Mouse (Mus musculus): ENCODE data around the gene Kri1. TPM values are rescaled to one million over a fixed set of nuclear protein-coding genes. Genes with fewer than 3 reads are reported as not detected.
"Not testable (repeated sequence)": the region's sequence is repeated elsewhere in the genome, so short reads cannot be mapped to it uniquely, and the experiment has no call there.

Kri1 gene
- polyA plus RNA-seq, 1 experiment from 2014 or later, result 16.3 TPM

DNA sequence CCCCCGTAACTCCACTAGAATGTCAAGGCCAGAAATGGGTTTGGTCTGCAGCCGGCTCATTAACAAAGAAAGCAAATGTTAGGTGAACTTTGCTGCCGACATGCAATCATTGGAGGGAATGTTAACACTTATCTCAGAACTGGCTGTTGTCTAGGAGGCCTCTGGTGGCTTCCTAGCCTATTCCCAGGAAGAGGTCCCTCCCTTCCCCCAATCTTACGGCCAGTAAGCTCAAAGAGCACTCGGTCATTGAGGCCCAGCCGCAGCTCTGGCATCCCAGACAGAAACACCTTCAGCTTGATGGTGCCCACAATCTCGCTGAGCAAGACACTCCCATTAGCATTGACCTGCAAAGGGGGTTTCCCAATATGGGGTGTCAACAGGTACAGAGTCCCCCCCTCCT lies 17.3 kb upstream of the Kri1 start:
- Histone ChIP-seq H3K9ac (ENCODE audit: low read length) (no peak overlapping the region), H3K4me2 (no peak overlapping the region)
- WGBS, result 91% methylated on average over 7 of the region's 7 CpGs

DNA sequence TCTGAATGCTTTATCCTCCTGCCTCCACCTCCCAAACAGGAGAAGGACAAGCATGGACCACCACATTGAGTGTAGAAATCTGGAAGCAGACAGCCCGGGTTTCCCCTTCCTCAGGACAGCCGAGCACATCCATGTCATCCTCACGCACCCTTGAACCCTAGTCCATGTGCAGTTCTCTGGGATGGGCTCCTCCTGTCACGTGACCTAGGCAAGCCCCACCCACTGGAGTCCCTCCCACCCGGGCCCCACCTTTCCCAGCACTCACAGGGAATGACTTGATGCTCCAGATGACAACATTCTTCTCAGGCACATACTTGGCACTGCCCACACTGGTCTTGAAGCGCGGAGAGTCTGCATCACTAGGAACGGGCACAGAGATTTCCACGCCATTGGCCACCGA lies 11.2 kb upstream of the Kri1 start:
- no peak for ATAC-seq (ENCODE audit: low FRiP score)
- 85% methylated on average over 10 of the region's 10 CpGs for WGBS

More for the DNA sequence above, 17.3 kb upstream of the Kri1 start:
- no peaks in the 10 kb centered on the region for H3K27me3 ChIP-seq (ENCODE audit: control insufficient read depth, insufficient read depth, low read length)
- no peak for DNase-seq (ENCODE audit: low spot score, missing footprints)
- ATAC-seq (ENCODE audit: low FRiP score), result no peak
- H3K4me3 ChIP-seq (ENCODE audit: low read depth, low read length), result no peak overlapping the region
- H3K4me1 ChIP-seq (ENCODE audit: control insufficient read depth, insufficient read depth, low read length), result no peaks in the 10 kb centered on the region
- no peaks in the 10 kb centered on the region for H3K36me3 ChIP-seq (ENCODE audit: control insufficient read depth, insufficient read depth, low read length)
- no peak overlapping the region for H3K27ac ChIP-seq (ENCODE audit: low read depth, low read length)
- H3K9me3 ChIP-seq (ENCODE audit: control insufficient read depth, low read length), result no peaks in the 10 kb centered on the region

DNA sequence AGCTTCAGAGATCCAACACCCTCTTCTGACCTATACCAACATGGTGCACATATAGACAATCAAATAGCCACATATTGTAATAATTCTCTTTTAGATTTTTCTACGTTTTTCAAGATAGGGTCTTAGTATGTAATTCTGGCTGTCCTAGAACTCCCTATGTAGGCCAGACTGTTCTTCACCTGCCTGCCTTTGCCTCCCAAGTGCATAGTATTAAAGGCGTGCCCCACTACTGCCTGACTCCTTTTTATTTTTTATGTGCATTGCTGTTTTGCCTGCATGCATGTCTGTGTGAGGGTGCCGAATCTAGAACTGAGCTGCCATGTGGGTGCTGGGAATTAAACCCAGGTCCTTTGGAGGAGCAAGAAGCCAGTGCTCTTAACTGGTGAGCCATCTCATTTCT lies 4.5 kb upstream of the Kri1 start:
- no peak overlapping the region for H3K27ac ChIP-seq (ENCODE audit: low read depth, low read length)
- H3K4me2 ChIP-seq, result no peak overlapping the region; the same call in 1 of the 2 replicates

More for the DNA sequence above, 11.2 kb upstream of the Kri1 start:
- no peak overlapping the region for H3K4me3 ChIP-seq (ENCODE audit: low read depth, low read length)
- H3K4me2 ChIP-seq, result no peak overlapping the region
- H3K36me3 ChIP-seq (ENCODE audit: control insufficient read depth, insufficient read depth, low read length), result no peaks in the 10 kb centered on the region
- no peak for DNase-seq (ENCODE audit: low spot score, missing footprints)
- H3K27me3 ChIP-seq (ENCODE audit: control insufficient read depth, insufficient read depth, low read length), result no peaks in the 10 kb centered on the region
- H3K9me3 ChIP-seq (ENCODE audit: control insufficient read depth, low read length), result no peaks in the 10 kb centered on the region
- no peaks in the 10 kb centered on the region for H3K4me1 ChIP-seq (ENCODE audit: control insufficient read depth, insufficient read depth, low read length)
- no peak overlapping the region for H3K9ac ChIP-seq (ENCODE audit: low read length)
- H3K27ac ChIP-seq (ENCODE audit: low read depth, low read length), result no peak overlapping the region

DNA sequence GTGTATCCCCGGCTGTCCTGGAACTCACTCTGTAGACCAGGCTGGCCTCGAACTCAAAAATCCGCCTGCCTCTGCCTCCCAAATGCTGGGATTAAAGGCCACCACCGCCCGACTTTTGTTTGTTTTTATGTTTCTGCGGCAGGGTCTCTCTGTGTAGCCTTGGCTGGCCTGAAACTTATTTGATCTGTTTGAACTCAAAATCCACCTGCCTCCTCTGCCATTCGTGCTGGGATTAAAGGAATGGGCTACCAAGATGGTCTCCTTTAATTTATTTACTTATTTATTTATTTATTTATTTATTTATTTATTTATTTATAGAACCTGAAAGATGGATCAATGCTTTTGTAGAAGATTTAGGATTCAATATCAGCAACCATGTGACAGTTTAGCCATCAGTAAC lies 4.1 kb upstream of the Kri1 start:
- not testable (repeated sequence) for H3K27me3 ChIP-seq (ENCODE audit: control insufficient read depth, insufficient read depth, low read length); ATAC-seq (ENCODE audit: low FRiP score); H3K36me3 ChIP-seq (ENCODE audit: control insufficient read depth, insufficient read depth, low read length); DNase-seq (ENCODE audit: low spot score, missing footprints); H3K9me3 ChIP-seq (ENCODE audit: control insufficient read depth, low read length)
- Histone ChIP-seq H3K4me1 (ENCODE audit: control insufficient read depth, insufficient read depth, low read length) (peaks cover 26% of the 10 kb centered on the region), H3K9ac (ENCODE audit: low read length) (peak overlapping the region; percentile 58), H3K4me2 (peak overlapping the region; percentile 40), H3K4me3 (ENCODE audit: low read depth, low read length) (peak overlapping the region; percentile 71), H3K27ac (ENCODE audit: low read depth, low read length) (peak overlapping the region; percentile 81)
- WGBS, result 24% methylated on average over 7 of the region's 7 CpGs

More for the DNA sequence above, 4.5 kb upstream of the Kri1 start:
- Histone ChIP-seq H3K36me3 (ENCODE audit: control insufficient read depth, insufficient read depth, low read length) (no peaks in the 10 kb centered on the region; the same call in 1 of the 2 replicates), H3K9ac (ENCODE audit: low read length) (no peak overlapping the region; the same call in 1 of the 2 replicates), H3K4me3 (ENCODE audit: low read depth, low read length) (no peak overlapping the region), H3K4me1 (ENCODE audit: control insufficient read depth, insufficient read depth, low read length) (peaks cover 22% of the 10 kb centered on the region), H3K9me3 (ENCODE audit: control insufficient read depth, low read length) (no peaks in the 10 kb centered on the region), H3K27me3 (ENCODE audit: control insufficient read depth, insufficient read depth, low read length) (no peaks in the 10 kb centered on the region)
- ATAC-seq (ENCODE audit: low FRiP score) (no peak), DNase-seq (ENCODE audit: low spot score, missing footprints) (no peak)
- WGBS, result 84% methylated on average over 3 of the region's 3 CpGs

DNA sequence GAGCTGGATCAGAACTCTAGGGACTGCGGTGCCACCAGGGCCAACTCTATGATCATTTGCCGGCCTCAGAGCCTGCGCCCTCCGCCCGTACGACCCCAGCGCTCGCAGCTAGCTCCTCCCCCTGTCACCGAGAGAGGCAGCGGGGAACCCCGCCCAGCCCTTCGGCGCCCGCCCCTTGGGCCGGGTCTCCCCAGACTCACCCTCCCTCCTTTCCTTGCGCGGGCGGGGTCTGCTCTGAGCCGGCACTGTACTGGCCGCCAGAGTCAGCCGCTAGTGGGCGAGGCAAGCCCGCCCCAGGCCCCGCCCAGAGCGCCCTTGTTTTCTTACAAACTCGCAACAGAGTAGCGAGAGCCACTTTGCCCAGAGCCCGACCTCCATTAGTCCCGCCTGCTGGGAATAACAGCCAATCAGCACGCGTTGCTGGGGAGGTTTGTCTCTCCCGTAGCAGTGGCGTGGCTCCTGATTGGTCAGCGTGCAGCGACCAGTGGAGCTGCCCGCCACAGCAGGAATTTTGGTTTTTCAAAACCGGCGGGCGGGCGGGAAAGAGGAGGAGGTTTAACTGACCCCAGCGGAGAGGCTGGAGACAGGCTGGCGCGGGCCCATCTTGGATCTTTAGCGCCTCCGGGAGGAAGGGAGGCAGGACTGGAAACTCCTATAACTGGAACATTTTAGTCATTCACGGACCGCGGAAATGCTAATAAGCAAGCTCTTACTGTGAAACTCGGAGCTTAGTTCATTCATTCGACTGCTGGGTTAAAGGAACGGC lies 3.4 kb upstream of the Kri1 start, which contains the start of gene Cdkn2d:
Gene Cdkn2d, minus strand, starts transcription at position 386 of the 766 bp plus-strand sequence.
- H3K9ac ChIP-seq (ENCODE audit: low read length), result peak within 1 kb of the TSS; percentile 73
- under 1% methylated on average over 51 of the region's 51 CpGs for WGBS
- H3K27ac ChIP-seq (ENCODE audit: low read depth, low read length), result peak within 1 kb of the TSS; percentile 81
- DNase-seq (ENCODE audit: low spot score, missing footprints), result peak; percentile 100
- peaks cover 30% of the 10 kb centered on the region for H3K4me1 ChIP-seq (ENCODE audit: control insufficient read depth, insufficient read depth, low read length)
- no peaks in the 10 kb centered on the region for H3K27me3 ChIP-seq (ENCODE audit: control insufficient read depth, insufficient read depth, low read length)
- H3K4me2 ChIP-seq, result peak within 1 kb of the TSS; percentile 54
- peak within 1 kb of the TSS; percentile 71 for H3K4me3 ChIP-seq (ENCODE audit: low read depth, low read length)
- no peaks in the 10 kb centered on the region for H3K9me3 ChIP-seq (ENCODE audit: control insufficient read depth, low read length)
- peak; percentile 96 for ATAC-seq (ENCODE audit: low FRiP score)
- no peaks in the 10 kb centered on the region; the same call in 1 of the 2 replicates for H3K36me3 ChIP-seq (ENCODE audit: control insufficient read depth, insufficient read depth, low read length)

DNA sequence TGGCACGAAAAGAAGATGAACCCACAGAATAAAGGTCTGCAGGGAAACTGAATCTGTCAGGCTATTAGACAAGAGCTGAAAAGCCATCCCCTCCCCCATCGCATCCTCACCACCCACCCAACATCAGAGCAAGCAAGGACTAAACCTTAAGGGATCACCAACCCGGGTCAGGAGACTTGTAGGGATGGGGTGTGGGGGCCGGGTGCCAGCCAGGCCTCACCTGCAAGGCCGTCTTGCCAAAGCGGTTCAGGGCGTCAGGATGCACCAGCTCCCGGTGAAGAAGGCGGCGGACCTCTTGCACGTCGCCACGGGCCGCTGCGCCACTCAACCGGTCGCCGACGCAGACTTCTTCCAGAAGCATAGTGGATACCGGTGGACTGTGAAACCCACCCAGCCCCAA lies 2.8 kb upstream of the Kri1 start:
- under 1% methylated on average over 20 of the region's 20 CpGs for WGBS
- DNase-seq (ENCODE audit: low spot score, missing footprints), result no peak
- Histone ChIP-seq H3K27ac (ENCODE audit: low read depth, low read length) (peak overlapping the region; percentile 62), H3K4me2 (peak overlapping the region; percentile 54), H3K4me1 (ENCODE audit: control insufficient read depth, insufficient read depth, low read length) (peaks cover 30% of the 10 kb centered on the region), H3K4me3 (ENCODE audit: low read depth, low read length) (peak overlapping the region; percentile 71), H3K9me3 (ENCODE audit: control insufficient read depth, low read length) (no peaks in the 10 kb centered on the region), H3K36me3 (ENCODE audit: control insufficient read depth, insufficient read depth, low read length) (no peaks in the 10 kb centered on the region; the same call in 1 of the 2 replicates), H3K27me3 (ENCODE audit: control insufficient read depth, insufficient read depth, low read length) (no peaks in the 10 kb centered on the region), H3K9ac (ENCODE audit: low read length) (peak overlapping the region; percentile 73)
- ATAC-seq (ENCODE audit: low FRiP score), result no peak

DNA sequence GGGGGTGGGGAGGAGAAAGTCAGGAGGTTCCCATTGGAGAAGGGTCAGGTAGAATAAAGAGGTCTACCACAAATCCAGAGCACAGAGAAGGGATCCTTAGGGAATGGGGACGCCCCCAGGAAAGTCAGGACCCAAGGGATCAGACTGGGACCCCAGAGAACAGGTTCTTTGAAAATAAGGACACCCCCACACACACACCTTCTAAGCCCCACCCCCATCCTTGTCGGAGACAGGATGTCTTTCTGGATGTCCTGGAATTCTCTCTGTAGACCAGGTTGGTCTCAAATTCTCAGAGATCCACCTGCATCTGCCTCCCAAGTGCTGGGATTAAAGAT lies 1.5 kb upstream of the Kri1 start:
- Histone ChIP-seq H3K36me3 (ENCODE audit: control insufficient read depth, insufficient read depth, low read length) (peaks cover under 1% of the 10 kb centered on the region; the same call in 1 of the 2 replicates), H3K4me3 (ENCODE audit: low read depth, low read length) (peak overlapping the region; percentile 5; the same call in 1 of the 2 replicates), H3K9ac (ENCODE audit: low read length) (no peak overlapping the region), H3K27ac (ENCODE audit: low read depth, low read length) (no peak overlapping the region), H3K4me2 (peak overlapping the region; percentile 54), H3K9me3 (ENCODE audit: control insufficient read depth, low read length) (no peaks in the 10 kb centered on the region), H3K4me1 (ENCODE audit: control insufficient read depth, insufficient read depth, low read length) (peaks cover 30% of the 10 kb centered on the region), H3K27me3 (ENCODE audit: control insufficient read depth, insufficient read depth, low read length) (no peaks in the 10 kb centered on the region)
- no peak for DNase-seq (ENCODE audit: low spot score, missing footprints)
- WGBS, result 89% methylated on average over 2 of the region's 2 CpGs
- ATAC-seq (ENCODE audit: low FRiP score), result no peak

DNA sequence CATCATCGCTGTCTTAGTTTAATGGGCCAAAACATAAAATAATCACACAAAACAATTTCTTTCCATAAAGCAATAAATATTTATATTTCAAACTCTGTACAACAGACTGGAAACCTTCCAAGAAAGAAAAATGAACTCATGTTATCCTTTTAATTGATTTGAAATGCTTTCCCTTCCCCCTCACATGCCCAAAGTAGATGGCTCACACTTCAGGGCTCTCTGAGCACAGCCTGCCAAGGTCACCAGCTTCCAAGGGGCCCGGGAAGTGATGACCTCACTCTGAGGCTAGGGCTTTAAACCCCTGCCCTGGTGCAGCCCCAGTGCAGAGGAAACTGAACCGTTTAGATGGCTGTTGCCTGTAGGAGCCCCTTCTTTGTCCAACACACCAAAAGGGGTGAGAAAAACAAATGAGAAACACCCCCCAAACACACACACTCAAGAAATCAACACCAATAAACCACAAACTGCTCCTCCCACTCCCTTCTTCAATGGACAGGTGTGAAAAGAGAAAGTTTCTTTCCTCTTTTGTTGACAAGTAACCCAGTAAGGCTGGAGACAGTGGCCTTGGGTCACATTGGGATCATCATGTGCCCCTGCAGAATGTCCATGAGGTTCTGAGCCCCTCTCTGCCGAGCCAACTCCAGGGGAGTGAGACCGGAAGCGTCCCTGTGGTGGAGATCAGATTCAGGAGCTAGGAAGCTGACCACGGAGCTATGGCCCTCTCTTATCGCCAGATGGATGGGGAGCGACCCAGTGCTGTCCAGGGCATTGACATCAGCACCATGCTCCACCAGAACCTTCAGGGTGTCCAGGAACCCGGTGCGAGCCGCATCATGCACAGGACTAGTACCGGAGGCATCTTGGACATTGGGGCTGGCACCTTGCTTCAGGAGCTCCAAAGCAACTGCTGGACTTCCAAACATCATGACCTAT lies 901 bp upstream of the Kri1 start:
- ATAC-seq (ENCODE audit: low FRiP score), result no peak
- H3K4me3 ChIP-seq (ENCODE audit: low read depth, low read length), result peak overlapping the region; percentile 83
- H3K27me3 ChIP-seq (ENCODE audit: control insufficient read depth, insufficient read depth, low read length), result no peaks in the 10 kb centered on the region
- H3K27ac ChIP-seq (ENCODE audit: low read depth, low read length), result no peak overlapping the region; the same call in 1 of the 2 replicates
- H3K9ac ChIP-seq (ENCODE audit: low read length), result no peak overlapping the region; the same call in 1 of the 2 replicates
- H3K4me1 ChIP-seq (ENCODE audit: control insufficient read depth, insufficient read depth, low read length), result peaks cover 30% of the 10 kb centered on the region
- peak overlapping the region; percentile 86 for H3K4me2 ChIP-seq
- no peaks in the 10 kb centered on the region for H3K9me3 ChIP-seq (ENCODE audit: control insufficient read depth, low read length)
- H3K36me3 ChIP-seq (ENCODE audit: control insufficient read depth, insufficient read depth, low read length), result peaks cover 6% of the 10 kb centered on the region; the same call in 1 of the 2 replicates
- 80% methylated on average over 13 of the region's 13 CpGs for WGBS
- no peak for DNase-seq (ENCODE audit: low spot score, missing footprints)
